Mouse (Mus musculus): ENCODE results near the gene Il4ra.

Gene Il4ra

DNA sequence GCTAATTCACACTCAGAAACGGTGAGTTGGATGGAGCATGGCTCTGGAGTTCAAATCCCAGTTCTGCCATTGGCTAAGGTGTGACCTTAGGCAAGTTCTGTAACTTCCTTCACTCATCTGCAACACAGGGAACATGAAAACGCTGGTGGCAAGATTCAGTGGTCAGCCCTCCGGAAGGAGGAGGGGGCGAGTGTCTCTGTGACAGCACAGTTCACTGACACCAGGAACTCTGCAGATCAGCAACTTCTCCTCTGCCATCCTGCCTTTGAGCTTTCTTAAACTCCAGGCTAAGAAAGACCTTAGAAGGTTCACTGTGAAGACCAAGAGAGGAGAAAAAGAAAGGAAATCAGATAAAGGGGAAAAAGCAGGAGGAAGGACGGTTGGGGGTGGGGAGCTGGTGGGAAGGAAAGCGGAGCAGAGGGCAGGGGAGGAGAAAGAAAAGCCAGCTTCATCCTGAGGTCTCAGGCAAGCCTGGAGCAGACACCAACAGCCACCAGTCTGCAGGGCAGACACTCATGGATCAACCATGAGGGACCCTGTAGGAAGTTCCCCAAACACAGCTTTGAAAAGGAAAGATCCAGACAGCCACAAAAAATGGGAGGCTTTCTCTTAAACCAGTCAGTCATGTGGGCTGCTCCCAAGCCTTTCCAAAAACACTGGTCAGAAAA lies 48.8 kb downstream of the Il4ra start:
- DNase-seq (ENCODE audit: low spot score) = no peak

DNA sequence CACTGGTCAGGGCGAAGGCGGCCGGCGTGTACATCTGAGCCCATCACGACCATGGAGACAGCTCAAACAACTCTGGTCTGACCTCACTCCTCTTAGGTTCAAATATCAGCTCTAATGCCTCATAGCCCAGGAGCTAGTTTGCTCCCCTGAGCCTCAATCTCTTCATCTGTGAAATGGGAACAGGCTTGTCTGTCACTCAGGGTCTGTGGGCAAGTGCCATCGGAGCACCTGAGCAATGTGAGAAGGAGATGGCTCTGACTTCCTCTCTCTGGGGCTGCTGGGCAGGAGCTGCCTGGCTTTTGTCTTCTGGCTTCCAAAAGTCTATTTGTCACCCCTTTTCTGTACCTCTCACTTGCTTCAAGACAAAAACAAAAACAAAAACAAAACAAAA lies 49.4 kb downstream of the Il4ra start:
- DNase-seq (ENCODE audit: low spot score) = no peak

DNA sequence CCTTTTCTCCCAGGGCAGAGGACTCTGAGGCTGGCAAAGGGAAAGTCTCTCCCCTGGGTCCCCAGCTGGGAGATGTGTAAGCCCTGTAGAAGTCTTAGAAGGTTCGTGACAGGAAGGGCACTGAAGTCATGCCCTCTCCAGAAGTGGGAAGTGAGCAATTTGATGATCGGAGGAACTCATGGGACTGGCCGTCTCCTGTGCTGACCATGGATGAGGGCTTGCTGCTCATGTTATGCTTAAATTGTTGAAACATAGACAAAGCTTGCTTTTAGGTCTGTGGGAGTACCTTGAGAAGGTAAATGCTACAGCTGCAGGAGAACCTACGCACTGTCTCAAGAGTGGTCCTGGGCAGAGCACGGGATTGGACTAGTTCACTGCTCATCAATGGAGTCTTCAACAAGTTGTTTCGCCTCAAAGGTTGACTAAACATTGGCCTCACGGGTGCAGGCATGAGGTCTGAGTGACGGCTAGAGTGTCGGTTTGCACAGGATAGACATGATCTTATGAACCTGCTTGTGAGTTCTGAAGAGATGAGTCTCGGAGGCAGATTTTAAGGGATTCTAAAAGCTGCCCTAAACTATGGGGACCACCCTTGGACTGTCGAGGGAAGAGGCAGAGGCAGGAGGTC lies 50.0 kb downstream of the Il4ra start:
- no peak for DNase-seq (ENCODE audit: low spot score)

DNA sequence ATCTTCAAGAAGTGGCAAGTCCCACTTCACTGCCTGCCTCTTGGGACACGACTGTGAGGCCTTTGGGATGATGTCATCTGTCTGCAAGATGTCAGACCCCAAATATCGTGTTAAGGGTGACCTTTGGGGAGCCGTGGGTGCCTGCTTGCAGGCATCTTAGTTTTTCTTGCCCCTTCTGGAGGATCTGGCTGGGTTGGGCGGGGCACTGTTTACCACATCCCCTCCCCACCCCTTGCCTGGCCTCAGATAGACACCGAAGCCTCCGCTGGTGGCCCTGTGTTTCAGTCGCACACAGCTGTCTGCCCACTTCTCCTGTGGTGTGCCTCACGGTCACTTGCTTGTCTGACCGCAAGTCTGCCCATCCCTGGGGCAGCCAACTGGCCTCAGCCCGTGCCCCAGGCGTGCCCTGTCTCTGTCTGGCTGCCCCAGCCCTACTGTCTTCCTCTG lies 51.3 kb downstream of the Il4ra start, which contains the start of gene Il21r:
Il21r (plus strand) TSS at position 245 of the 447 bp plus-strand sequence.
- no peak for DNase-seq (ENCODE audit: low spot score)

DNA sequence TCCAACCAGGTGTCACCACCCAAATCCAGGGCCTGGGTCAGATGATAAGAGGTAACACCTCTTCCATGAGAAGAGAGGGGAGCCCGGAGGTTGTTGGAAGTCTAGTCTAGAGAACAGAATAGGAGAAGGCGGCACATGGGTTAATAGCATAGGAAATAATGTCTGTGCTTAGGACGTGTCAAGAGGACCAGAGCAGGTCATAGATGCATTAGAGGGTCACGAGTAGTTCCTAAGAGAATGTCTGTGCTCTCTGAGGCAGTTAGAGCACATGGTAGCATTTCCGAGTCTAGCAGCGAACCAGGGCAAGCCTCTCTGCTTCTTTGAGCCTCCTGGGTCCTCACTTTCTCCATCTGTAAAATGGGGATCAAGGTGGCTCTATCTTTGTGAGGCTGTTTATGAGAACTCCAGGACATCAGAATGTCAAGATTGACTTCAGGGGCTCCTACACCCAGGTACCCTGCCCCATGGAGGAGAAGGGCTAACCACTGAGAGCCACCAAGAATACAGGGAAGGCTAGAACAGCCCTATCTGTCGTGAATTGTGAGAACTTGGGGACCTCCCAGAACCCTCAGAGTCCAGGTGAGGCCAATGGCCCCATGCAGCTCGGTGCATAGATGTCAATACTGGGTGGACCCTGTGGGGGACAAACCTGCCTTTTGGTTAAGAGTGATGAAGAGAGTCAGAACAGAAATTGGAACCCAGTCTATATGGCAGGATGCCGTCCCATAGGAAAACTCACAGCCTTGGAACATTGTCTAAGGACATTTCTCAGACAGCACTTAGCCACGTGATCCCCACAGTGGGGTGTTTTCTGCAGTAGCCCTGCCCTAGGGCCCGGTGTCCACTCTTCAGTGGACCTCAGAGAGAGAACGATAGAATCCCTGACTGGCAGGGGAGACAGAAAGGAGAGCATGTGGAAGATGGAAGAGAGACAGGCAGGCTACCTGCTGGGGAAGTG lies 52.7 kb downstream of the Il4ra start:
- no peak for DNase-seq (ENCODE audit: low spot score)

DNA sequence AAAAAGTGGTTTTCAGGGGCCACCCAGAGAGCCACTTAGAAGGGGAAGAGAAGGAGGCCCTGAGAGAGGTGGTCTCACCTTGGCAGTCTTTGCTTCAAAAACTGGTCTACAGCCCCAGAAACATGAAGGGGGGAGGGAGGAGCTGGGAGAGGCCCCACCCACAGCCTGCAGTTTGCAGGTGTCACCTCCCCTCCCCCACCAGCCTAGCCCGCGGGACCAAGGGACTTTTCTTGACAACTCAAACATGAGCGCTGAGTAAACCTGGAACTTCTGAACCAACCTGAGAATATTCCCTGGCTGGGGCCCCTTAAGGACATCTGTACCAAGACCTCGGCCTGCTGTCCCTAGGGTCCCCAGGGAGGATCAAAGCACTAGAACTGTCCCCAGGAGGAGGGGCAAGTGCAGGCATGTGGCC lies 53.8 kb downstream of the Il4ra start:
- DNase-seq (ENCODE audit: low spot score) = no peak

DNA sequence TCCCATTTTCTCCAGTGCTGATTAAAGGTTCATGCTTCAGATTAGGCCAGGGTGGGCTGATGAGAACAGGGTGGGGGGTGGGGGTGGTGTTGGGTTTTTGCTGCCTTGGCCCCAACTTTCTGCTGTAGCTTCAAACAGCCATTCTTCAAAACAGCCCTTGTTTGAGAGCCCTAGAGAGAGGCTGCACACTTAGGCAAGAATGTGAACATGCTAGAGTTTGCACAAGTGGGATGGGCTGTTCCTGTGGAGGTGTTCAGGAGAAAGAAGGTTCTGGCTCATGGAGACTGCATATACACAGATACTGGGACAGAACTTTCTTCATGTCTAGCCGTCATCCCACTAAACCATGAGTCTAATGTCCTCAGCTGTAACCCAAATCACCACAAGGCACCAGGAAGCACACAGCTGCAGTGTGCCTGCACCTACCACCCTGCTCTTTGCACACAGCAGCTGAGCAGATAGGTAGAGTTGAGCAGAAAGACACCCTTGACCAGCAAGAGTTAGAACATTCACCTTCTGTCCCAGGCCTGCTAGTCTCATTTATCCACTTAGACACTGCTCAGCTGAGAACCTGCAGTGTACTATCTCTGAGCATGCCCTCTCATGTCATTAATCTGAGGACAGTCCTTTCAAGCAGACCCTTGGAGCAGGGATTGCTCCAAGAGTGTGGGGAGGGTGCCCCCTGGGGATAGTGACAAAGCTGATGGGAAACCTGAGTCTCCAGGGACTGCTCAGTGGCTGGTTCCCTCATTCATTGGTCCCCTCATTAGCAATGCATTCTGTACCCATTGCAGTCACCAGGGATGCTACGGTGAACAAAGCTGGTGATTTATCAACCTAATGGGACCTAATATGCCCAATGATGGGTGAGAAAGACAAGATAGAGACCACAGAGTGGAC lies 54.6 kb downstream of the Il4ra start:
- no peak for DNase-seq (ENCODE audit: low spot score)

DNA sequence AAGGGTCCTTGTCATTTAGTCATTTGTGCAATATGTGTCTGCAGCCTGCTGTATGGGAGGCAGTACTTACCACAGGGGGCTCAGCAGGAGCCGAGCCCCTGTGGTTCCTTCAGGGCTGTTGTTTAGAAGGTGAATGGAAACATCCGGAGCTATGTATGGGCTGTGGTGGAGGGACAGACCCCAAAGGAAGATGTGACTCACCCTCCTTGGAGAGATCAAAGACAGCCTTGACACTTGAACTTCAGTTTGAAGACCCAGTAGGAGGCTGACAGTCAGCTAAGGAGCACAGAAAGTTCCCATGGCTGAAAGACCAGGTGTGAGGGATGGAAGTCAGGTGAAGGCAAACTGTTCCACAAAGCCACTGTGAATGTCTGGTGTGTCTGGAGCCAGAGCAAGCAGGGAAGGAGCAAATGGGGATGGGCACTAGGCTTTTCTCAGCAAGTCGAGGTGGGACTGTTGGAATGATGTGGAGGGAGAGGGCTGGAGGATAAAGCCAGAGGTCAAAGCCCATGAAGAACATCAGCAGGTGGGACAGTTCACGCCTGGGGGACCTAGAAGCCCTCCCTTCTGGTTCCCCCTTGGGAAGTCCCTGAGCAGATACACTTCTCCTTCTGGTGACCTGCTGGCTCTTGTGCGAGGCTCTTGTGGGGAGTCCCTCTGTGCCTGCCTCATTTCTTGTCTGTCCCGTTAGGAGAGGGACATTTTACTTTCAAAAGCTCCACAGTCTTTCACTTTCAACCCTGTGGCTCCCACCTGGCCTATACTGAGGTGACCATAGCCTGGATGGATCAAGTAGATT lies 55.7 kb downstream of the Il4ra start:
- no peak for DNase-seq (ENCODE audit: low spot score)

DNA sequence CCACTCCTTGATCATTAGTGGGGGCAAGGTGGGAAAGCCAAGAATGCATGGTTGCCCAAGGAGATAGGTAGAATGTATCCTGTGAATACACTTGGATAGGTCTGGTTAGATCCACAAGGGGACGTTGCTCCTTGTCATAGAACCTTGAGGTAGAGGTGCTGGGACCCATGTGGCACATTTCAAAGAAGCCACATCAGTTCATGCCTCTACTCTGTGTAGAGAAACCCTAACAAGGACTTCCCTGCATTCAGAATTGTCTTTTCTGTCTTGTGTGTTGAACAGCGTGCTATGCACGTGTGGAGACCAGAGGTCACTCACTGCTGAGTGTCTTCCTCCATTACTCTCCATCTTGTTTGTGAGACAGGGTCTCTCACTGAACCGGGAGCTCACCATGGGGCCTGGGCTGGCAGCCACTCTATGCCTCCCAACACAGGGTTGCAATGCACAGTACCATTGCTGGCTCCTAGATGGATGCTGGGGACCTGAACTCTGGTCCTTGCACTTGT lies 56.3 kb downstream of the Il4ra start:
- DNase-seq (ENCODE audit: low spot score) = no peak

DNA sequence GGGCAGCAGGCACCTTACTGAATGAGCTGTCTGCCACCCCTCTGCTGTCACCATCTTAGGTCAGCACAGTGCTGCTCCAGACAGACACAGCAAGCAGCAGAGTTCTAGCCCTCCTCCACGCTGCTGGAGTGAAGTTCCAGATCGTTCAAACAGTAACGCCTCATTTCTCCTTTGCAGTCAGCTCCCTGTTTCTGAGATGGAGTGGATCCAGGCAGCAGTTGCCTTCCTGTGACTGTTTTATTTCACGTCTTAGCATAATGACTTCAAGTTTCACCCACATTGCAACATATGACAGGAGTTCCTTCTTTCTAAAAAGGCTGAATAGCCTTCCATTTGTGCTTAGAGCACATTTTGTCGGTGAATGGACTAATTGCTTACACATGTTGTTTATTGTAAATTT lies 61.7 kb downstream of the Il4ra start:
- no peak for DNase-seq (ENCODE audit: low spot score)

DNA sequence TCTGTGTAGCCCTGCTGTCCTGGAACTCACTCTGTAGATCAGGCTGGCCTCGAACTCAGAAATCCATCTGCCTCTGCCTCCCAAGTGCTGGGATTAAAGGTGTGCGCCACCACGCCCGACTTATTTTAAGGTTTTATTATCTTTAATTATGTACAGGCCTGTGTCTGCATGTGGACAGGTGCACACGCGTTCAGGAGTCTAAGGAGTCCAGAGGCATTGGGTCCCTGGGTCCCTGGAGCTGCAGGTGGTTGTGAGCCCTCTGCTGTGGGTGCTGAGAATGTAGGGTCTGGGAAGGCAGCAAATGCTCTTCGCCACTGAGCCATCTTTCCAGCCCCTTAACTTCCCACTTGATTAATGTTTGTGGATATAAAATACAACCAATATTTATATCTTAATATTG lies 63.5 kb downstream of the Il4ra start:
- DNase-seq (ENCODE audit: low spot score) = no peak

DNA sequence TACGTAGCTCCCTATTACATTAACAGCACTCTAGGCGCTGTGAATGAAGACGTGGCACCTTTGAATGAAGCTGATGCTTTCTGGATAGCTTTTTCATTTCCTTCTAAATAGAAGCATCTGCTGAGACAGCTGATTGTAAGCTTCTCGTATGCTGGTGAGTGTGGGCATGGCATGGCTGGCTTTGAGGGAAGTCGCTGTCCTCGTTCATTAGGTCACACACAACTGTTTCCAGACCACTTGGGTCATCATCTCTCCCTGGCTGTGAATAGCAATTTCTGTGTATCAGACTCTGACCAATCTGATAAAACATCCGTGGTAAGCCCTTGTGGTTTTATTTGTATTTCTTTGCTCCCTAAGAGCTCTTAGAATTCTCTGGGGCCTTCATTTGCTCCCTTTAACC lies 66.1 kb downstream of the Il4ra start:
- DNase-seq (ENCODE audit: low spot score) = no peak

DNA sequence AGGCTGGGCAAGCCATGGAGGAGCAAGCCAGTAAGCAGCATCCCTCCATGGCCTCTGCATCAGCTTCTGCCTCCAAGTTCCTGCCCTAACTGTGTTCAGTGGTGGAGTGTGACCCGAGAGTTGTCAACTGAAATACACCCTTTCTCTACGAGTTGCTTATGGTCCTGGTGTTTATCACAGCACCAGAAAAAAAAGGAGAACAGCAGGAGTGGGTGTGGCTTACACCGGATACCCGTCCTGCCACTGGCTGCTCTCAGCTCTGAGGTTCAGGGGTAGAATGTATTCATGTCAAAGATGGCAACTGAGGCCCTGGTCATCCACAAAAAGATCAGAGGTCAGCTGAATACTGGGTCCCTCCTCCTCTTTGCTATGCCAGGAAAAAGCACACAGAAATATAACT lies 68.2 kb downstream of the Il4ra start:
- DNase-seq (ENCODE audit: low spot score) = no peak

DNA sequence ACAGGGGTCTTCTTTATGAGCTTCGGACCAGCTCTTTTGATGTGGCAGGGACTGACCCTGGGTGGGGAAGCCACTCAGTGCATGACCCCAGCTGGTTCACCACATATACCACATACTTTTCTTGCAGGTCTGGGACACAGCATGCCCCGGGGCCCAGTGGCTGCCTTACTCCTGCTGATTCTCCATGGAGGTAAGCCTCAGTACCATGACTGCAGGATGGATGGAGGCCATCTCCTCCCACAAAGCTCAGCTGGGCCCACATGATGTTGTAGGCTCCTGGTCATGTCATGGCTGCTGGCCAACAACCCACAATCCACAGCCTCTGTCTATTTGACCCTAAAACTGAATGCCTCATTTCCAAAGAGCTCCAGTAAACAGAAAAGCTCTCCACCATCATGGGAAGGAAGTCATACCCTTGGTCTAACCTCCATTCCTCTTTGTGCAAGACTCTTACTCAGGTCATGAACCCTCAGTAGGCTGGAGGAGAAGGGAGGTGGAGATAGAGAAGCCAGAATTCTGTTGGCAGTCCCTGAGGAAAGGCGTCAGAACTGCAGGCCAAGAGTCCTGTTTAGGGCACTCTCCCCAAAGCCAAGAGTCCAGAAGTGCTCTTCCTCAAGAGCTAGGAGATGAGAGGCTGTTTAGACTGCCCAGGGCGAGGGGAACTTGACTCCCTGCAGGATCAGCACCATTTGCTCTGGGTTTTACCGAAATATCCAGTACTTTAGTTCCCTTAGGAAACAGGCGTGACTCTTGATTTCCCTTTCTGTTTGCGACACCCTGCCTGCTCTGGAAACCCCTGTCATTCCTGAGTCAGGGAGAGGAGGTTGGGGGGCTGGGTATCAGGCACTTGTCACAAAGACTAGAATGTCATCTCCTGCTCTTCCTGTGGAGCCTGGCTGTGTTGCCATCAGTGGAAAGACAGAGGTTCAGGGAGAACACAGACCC lies 71.1 kb downstream of the Il4ra start:
- DNase-seq (ENCODE audit: low spot score) = no peak

DNA sequence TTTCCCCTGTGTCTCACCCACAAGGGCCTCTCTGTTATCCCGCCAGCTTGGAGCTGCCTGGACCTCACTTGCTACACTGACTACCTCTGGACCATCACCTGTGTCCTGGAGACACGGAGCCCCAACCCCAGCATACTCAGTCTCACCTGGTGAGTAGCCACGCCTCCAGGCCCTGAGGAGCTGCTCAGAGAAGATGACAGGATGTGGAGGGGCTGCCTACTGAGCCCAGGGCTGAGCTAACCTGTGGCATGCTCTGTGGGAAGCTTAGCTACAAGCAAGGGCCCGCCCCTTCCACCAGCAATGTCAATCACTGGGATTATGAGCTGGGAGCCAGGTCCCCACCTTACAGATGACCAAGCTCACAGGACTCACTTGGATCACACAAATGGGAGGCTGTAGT lies 73.3 kb downstream of the Il4ra start:
- no peak for DNase-seq (ENCODE audit: low spot score)

DNA sequence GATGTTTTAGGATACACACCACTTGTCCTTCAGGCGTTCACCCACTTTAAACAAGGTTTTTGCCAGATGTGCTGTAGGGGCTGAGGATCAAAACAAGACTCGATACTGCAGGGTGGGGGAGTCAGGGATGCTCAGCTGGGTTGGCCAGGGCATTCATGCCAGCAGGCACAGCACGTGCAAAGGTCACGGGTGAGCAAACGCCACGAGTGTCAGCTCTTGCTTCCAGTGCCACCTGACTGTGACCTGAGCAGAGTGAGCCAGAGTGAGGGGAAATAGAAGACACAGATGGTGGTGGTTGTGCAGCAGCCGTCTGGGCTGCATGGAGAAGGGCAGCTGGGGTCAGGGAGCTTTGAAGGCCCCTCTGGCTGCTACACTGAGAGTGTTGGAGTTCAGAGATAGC lies 73.9 kb downstream of the Il4ra start:
- no peak for DNase-seq (ENCODE audit: low spot score)
